Mouse (Mus musculus) small intestine, adult 2 months (tissue): ENCODE results near the gene Nfrkb.

ENCODE experiments used
- CTCF ChIP-seq: fragments of 200-500 bp; IDR thresholded peaks from 2 replicates; pipeline ENCODE4 v1.5.1; 2012; ENCODE audit warnings: low read depth, mild to moderate bottlenecking, control low read depth, inconsistent platforms, low read length, moderate library complexity, mixed read lengths; ENCODE audit not compliant: insufficient replicate concordance, insufficient read length; ENCODE audit errors: extremely low read depth
- POLR2A ChIP-seq: fragments of 200-500 bp; IDR thresholded peaks from 2 replicates; pipeline ENCODE4 v1.6.1; 2012; ENCODE audit warnings: low read depth, mild to moderate bottlenecking, control low read depth, inconsistent platforms, low read length, moderate library complexity

DNA sequence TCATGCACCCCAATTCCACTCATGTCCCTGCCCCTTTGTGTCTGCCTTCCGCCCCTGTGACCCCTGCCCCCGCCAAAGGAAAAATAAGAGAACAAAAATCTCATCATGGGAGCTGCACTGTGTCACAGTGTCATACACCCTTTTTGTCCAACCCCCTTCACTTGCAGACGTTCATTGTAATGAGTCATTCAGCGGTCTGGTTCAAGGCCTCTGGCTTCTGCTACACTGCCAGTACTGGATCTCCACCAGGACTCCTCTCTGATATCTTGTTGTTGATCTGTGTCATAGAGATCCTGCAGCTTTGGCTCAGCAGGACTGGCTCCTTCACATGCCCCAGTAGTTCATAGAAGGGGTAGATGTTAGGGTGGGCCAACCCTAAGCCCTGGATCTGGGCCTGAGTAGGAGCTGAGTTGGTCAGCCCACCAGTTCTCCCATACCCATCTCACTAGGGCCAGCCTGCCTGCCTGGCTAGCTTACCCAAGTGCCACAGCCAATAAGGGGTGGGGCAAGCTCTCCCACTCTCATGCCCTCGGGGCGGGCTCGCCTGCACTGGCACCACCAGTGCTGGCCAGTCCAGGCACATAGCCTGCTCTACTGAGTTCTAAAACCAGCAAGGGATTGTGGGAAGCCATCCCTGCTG, 46.5 kb downstream of the Nfrkb start:
- TF ChIP-seq CTCF (no peak), POLR2A (no peak)
